Mouse (Mus musculus) forebrain, embryonic 14.5 days (tissue): ENCODE results near the gene Svop. TPM values are rescaled to one million over a fixed set of nuclear protein-coding genes. Genes with fewer than 3 reads are reported as not detected.

Experiments used
- ATAC-seq: fragments of 200-750 bp; cut with Nextera tagmentation; 2 replicates; pipeline ENCODE4 v1.8.0; 2017; ENCODE audit warnings: mild to moderate bottlenecking, moderate library complexity
- DNase-seq: peaks from one replicate; pipeline ENCODE4 v3.0.0-alpha.2; 2015; ENCODE audit warnings: low spot score
- H3K27ac ChIP-seq: fragments of 300-500 bp; sonication (generic); 2 replicates; pipeline ENCODE4 v1.5.1; 2014; ENCODE audit warnings: low read depth, mild to moderate bottlenecking, control low read depth, low read length, moderate library complexity
- H3K27me3 ChIP-seq: fragments of 300-500 bp; sonication (generic); replicated peaks from 2 replicates; pipeline ENCODE4 v1.6.1; 2014; ENCODE audit warnings: low read length, control low read depth, mixed read lengths; ENCODE audit not compliant: control insufficient read depth, insufficient read depth
- H3K36me3 ChIP-seq: fragments of 300-500 bp; sonication (generic); 2 replicates; pipeline ENCODE4 v1.6.1; 2014; ENCODE audit warnings: low read length, control low read depth; ENCODE audit not compliant: control insufficient read depth, insufficient read depth
- H3K4me1 ChIP-seq: fragments of 300-500 bp; sonication (generic); 2 replicates; pipeline ENCODE4 v1.6.1; 2014; ENCODE audit warnings: antibody characterized with exemption, low read length, control low read depth; ENCODE audit not compliant: control insufficient read depth, insufficient read depth
- H3K4me2 ChIP-seq: fragments of 300-500 bp; sonication (generic); 2 replicates; pipeline ENCODE4 v1.6.1; 2014; ENCODE audit warnings: mild to moderate bottlenecking, control low read depth, low read length
- H3K4me3 ChIP-seq: fragments of 300-500 bp; sonication (generic); 2 replicates; pipeline ENCODE4 v1.5.1; 2014; ENCODE audit warnings: low read depth, low read length, control low read depth
- H3K9ac ChIP-seq: fragments of 300-500 bp; sonication (generic); 2 replicates; pipeline ENCODE4 v1.6.1; 2014; ENCODE audit warnings: mild to moderate bottlenecking, low read length, control low read depth, moderate library complexity
- H3K9me3 ChIP-seq: fragments of 300-500 bp; sonication (generic); replicated peaks from 2 replicates; pipeline ENCODE4 v1.6.1; 2016; ENCODE audit warnings: low read length, control low read depth, mixed read lengths; ENCODE audit not compliant: control insufficient read depth
- WGBS: fragments of 180-500 bp; shearing (Covaris S2); extraction: QIAGEN DNeasy Blood & Tissue Kit; methylation state at CpG from one replicate; pipeline ENCODE4 v1.1.7; 2014; 5-methylcytosine and 5-hydroxymethylcytosine counted together
- polyA plus RNA-seq: library from polyadenylated mRNA; unstranded; fragments of >200 nt; fragmentation: Nextera tagmentation; extraction: Ambion mirVana; gene quantifications from 2 replicates; pipeline ENCODE4 v1.2.1, GENCODE M21; 2014

Svop gene
- 60.5 and 80.1 TPM in 2 replicates for polyA plus RNA-seq

- Histone ChIP-seq H3K27ac (peak within 1 kb of the TSS; percentile 93), H3K4me3 (peak within 1 kb of the TSS; percentile 70), H3K9me3 (no peaks in the 10 kb centered on the region), H3K4me2 (peak within 1 kb of the TSS; percentile 59), H3K27me3 (no peaks in the 10 kb centered on the region), H3K9ac (peak within 1 kb of the TSS; percentile 93), H3K36me3 (no peaks in the 10 kb centered on the region), H3K4me1 (peaks cover 9% of the 10 kb centered on the region; the same call in 1 of the 2 replicates)
- DNase-seq (peak; percentile 84), ATAC-seq (peak; percentile 93)
- WGBS = 3% methylated on average over 37 of the region's 40 CpGs
These were observed at the start of gene Svop for GRCm38 (mm10) chr5:114091057-114091807. Gene Svop (minus strand): TSS chr5:114091570.

GRCm38 (mm10) chr5:114139175-114139574 lies 47.8 kb upstream of the Svop start:
- H3K4me3 ChIP-seq = no peak overlapping the region
- H3K4me1 ChIP-seq = peaks cover 11% of the 10 kb centered on the region
- 10% methylated on average over 9 of the region's 9 CpGs for WGBS
- ATAC-seq (peak; percentile 89), DNase-seq (peak; percentile 94)
- no peaks in the 10 kb centered on the region for H3K27me3 ChIP-seq
- H3K9ac ChIP-seq = peak overlapping the region; percentile 3; the same call in 1 of the 2 replicates
- H3K36me3 ChIP-seq = 0 out of 2 replicates have a peak, but pooled peaks cover 2% of the 10 kb centered on the region
- H3K9me3 ChIP-seq = no peaks in the 10 kb centered on the region
- H3K4me2 ChIP-seq = 0 out of 2 replicates have a peak overlapping the region, but pooled peaks have one; percentile 21
- peak overlapping the region; percentile 77 for H3K27ac ChIP-seq

GRCm38 (mm10) chr5:114138277-114139164 lies 47.2 kb upstream of the Svop start:
- Histone ChIP-seq H3K4me3 (no peak overlapping the region), H3K9ac (peak overlapping the region; percentile 3; the same call in 1 of the 2 replicates), H3K27ac (peak overlapping the region; percentile 77), H3K4me2 (0 out of 2 replicates have a peak overlapping the region, but pooled peaks have one; percentile 21), H3K4me1 (peaks cover 11% of the 10 kb centered on the region), H3K36me3 (0 out of 2 replicates have a peak, but pooled peaks cover 2% of the 10 kb centered on the region), H3K9me3 (no peaks in the 10 kb centered on the region), H3K27me3 (no peaks in the 10 kb centered on the region)
- 61% methylated on average over 21 of the region's 21 CpGs for WGBS
- DNase-seq (peak; percentile 46), ATAC-seq (peak; percentile 61; the same call in 1 of the 2 replicates)

- H3K9ac ChIP-seq = no peak overlapping the region; the same call in 1 of the 2 replicates
- no peak overlapping the region; the same call in 1 of the 2 replicates for H3K27ac ChIP-seq
- H3K36me3 ChIP-seq = 0 out of 2 replicates have a peak, but pooled peaks cover 2% of the 10 kb centered on the region
- ATAC-seq (no peak), DNase-seq (no peak)
- no peaks in the 10 kb centered on the region for H3K27me3 ChIP-seq
- no peak overlapping the region for H3K4me3 ChIP-seq
- H3K4me2 ChIP-seq = no peak overlapping the region
- H3K4me1 ChIP-seq = peaks cover 11% of the 10 kb centered on the region
- H3K9me3 ChIP-seq = no peaks in the 10 kb centered on the region
- 79% methylated on average over 15 of the region's 15 CpGs for WGBS
These were observed 46.3 kb upstream of the Svop start for GRCm38 (mm10) chr5:114137481-114138276.

- Histone ChIP-seq H3K4me2 (no peak overlapping the region), H3K27me3 (no peaks in the 10 kb centered on the region), H3K9me3 (no peaks in the 10 kb centered on the region), H3K9ac (no peak overlapping the region), H3K36me3 (0 out of 2 replicates have a peak, but pooled peaks cover 2% of the 10 kb centered on the region), H3K4me3 (no peak overlapping the region), H3K4me1 (peaks cover 18% of the 10 kb centered on the region), H3K27ac (no peak overlapping the region)
- WGBS = 85% methylated on average over 10 of the region's 10 CpGs
- DNase-seq (no peak), ATAC-seq (no peak)
These were observed 44.1 kb upstream of the Svop start for GRCm38 (mm10) chr5:114135516-114135915.

GRCm38 (mm10) chr5:114134091-114134534 lies 42.7 kb upstream of the Svop start:
- no peak for ATAC-seq
- H3K27me3 ChIP-seq = no peaks in the 10 kb centered on the region
- H3K4me1 ChIP-seq = peaks cover 13% of the 10 kb centered on the region
- H3K4me3 ChIP-seq = no peak overlapping the region
- DNase-seq = no peak
- WGBS = 62% methylated on average over 6 of the region's 6 CpGs
- H3K27ac ChIP-seq = no peak overlapping the region
- H3K36me3 ChIP-seq = 0 out of 2 replicates have a peak, but pooled peaks cover 2% of the 10 kb centered on the region
- H3K9ac ChIP-seq = no peak overlapping the region
- no peak overlapping the region for H3K4me2 ChIP-seq
- H3K9me3 ChIP-seq = no peaks in the 10 kb centered on the region

- 92% methylated on average over 6 of the region's 6 CpGs for WGBS
- ATAC-seq (no peak), DNase-seq (no peak)
- Histone ChIP-seq H3K4me3 (no peak overlapping the region), H3K4me1 (peaks cover 8% of the 10 kb centered on the region; the same call in 1 of the 2 replicates), H3K27ac (no peak overlapping the region), H3K36me3 (0 out of 2 replicates have a peak, but pooled peaks cover 2% of the 10 kb centered on the region), H3K9ac (no peak overlapping the region), H3K27me3 (no peaks in the 10 kb centered on the region), H3K9me3 (no peaks in the 10 kb centered on the region), H3K4me2 (peak overlapping the region; percentile 91; the same call in 1 of the 2 replicates)
These were observed 41.5 kb upstream of the Svop start for GRCm38 (mm10) chr5:114132841-114133240.

- H3K27ac ChIP-seq = 0 out of 2 replicates have a peak overlapping the region, but pooled peaks have one; percentile 21
- H3K4me1 ChIP-seq = peaks cover 7% of the 10 kb centered on the region; the same call in 1 of the 2 replicates
- no peak for ATAC-seq
- 0 out of 2 replicates have a peak, but pooled peaks cover 2% of the 10 kb centered on the region for H3K36me3 ChIP-seq
- peak overlapping the region; percentile 81 for H3K4me3 ChIP-seq
- H3K9ac ChIP-seq = peak overlapping the region; percentile 61
- H3K4me2 ChIP-seq = peak overlapping the region; percentile 91
- no peaks in the 10 kb centered on the region for H3K9me3 ChIP-seq
- under 1% methylated on average over 15 of the region's 15 CpGs for WGBS
- H3K27me3 ChIP-seq = no peaks in the 10 kb centered on the region
- DNase-seq = peak; percentile 33
These were observed 40.1 kb upstream of the Svop start for GRCm38 (mm10) chr5:114131521-114131840.
